Mouse (Mus musculus): ENCODE results near the gene Crybg1.

GRCm38 (mm10) chr10:44008808-44009207 lies 139.8 kb downstream of the Crybg1 start:
- no peak for TF ChIP-seq CTCF (IDR thresholded peaks at IDR 0.05; ENCODE audit: insufficient read depth, low read length)
- TF ChIP-seq POLR2A (IDR thresholded peaks at IDR 0.05; ENCODE audit: borderline replicate concordance, extremely low read depth, low read depth, low read length): no peak
